Mouse (Mus musculus) stomach, postnatal 0 days (tissue): ENCODE measurements around the gene Morc4. TPM values are rescaled to one million over a fixed set of nuclear protein-coding genes. Genes with fewer than 3 reads are reported as not detected.

Experiments used
- ATAC-seq: fragments of 200-750 bp; cut with Nextera tagmentation; 2 replicates; pipeline ENCODE4 v1.8.0; 2017; ENCODE audit not compliant: low FRiP score, low TSS enrichment
- DNase-seq: peaks from one replicate; pipeline ENCODE4 v3.0.0-alpha.2; 2016; ENCODE audit warnings: low spot score
- H3K27ac ChIP-seq: fragments of 300-500 bp; sonication (generic); replicated peaks from 2 replicates; pipeline ENCODE4 v1.5.1; 2014; ENCODE audit warnings: mild to moderate bottlenecking, control low read depth
- H3K27me3 ChIP-seq: fragments of 300-500 bp; sonication (generic); 2 replicates; pipeline ENCODE4 v1.6.1; 2014; ENCODE audit warnings: low read length; ENCODE audit not compliant: control insufficient read depth, insufficient read depth
- H3K36me3 ChIP-seq: fragments of 300-500 bp; sonication (generic); 2 replicates; pipeline ENCODE4 v1.6.1; 2014; ENCODE audit warnings: low read length, mixed read lengths; ENCODE audit not compliant: control insufficient read depth, insufficient read depth
- H3K4me1 ChIP-seq: fragments of 300-500 bp; sonication (generic); replicated peaks from 2 replicates; pipeline ENCODE4 v1.6.1; 2014; ENCODE audit warnings: antibody characterized with exemption; ENCODE audit not compliant: control insufficient read depth, insufficient read depth
- H3K4me2 ChIP-seq: fragments of 300-500 bp; sonication (generic); replicated peaks from 2 replicates; pipeline ENCODE4 v1.6.1; 2014; ENCODE audit warnings: low read depth, mild to moderate bottlenecking, control low read depth, moderate library complexity
- H3K4me3 ChIP-seq: fragments of 300-500 bp; sonication (generic); 2 replicates; pipeline ENCODE4 v1.5.1; 2014; ENCODE audit warnings: low read depth, low read length, control low read depth
- H3K9ac ChIP-seq: fragments of 300-500 bp; sonication (generic); 2 replicates; pipeline ENCODE4 v1.6.1; 2014; ENCODE audit warnings: mild to moderate bottlenecking, low read length, control low read depth, mixed read lengths
- H3K9me3 ChIP-seq: fragments of 300-500 bp; sonication (generic); 2 replicates; pipeline ENCODE4 v1.6.1; 2016; ENCODE audit warnings: low read length; ENCODE audit not compliant: control insufficient read depth
- CTCF ChIP-seq: IDR thresholded peaks from 2 replicates; pipeline ENCODE4 v1.5.1; 2016; ENCODE audit warnings: antibody characterized with exemption, low read depth, mild to moderate bottlenecking, moderate library complexity
- EP300 ChIP-seq: optimal IDR thresholded peaks from 2 replicates; pipeline ENCODE3; 2016; ENCODE audit warnings: antibody characterized with exemption
- WGBS: fragments of 180-500 bp; shearing (Covaris S2); extraction: QIAGEN DNeasy Blood & Tissue Kit; methylation state at CpG from one replicate; pipeline ENCODE4 v1.1.7; 2014; 5-methylcytosine and 5-hydroxymethylcytosine counted together
- polyA plus RNA-seq: library from polyadenylated mRNA; unstranded; fragments of >200 nt; fragmentation: Nextera tagmentation; extraction: Ambion mirVana; gene quantifications from 2 replicates; pipeline ENCODE4 v1.2.1, GENCODE M21; 2015

Morc4 gene
- polyA plus RNA-seq, 1 experiment from 2014 or later, result 5.5 TPM

DNA sequence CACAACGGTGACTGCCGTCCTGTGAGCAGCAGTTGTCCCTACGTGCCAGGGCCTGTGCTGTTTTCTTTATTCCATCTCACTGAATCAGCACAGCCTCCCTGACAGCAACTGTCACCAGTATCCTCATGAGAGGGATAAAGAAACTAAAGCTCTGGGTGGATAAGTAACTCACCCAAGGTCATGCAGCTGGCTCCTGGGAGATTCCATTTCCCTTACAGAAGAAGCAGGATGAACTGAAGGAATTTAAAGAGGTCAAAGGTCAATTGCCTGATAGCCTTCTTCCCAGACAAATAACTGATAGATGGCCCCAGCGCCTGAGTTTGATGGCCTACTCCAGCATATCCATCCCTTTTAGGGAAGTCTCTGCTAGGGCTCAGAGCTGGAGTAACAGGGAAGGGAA is 94.1 kb downstream of the Morc4 start:
- WGBS, result 60% methylated on average over 4 of the region's 4 CpGs

DNA sequence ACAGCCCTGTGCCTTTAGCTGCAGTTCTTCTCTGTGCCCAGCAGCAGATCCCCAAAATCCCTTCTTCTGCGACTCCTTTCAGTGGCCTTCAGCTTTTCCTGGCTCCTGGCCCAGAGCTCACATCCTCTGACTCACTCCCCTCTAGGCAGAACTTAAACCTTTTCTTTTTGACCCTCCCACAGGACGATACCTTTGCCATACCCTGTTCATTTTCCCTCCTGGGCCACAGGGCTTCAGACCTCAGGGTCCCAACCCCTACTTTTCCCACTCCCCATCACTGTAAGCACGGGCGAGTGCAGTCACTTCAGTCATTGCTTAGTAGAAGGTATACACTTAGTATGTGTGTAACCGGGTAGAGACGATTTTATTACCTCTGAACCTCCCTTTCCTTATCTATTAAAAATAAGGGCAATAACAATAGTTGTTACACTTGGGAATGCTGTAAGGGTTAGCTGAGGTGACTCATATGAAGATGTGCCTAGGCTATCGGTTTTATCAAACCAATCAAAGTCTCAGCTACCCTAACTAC is 96.3 kb downstream of the Morc4 start:
- WGBS, result 62% methylated on average over 7 of the region's 7 CpGs
- no peaks in the 10 kb centered on the region for H3K27me3 ChIP-seq
- no peak overlapping the region for H3K27ac ChIP-seq
- no peak overlapping the region for H3K9ac ChIP-seq
- H3K4me2 ChIP-seq, result no peak overlapping the region
- no peaks in the 10 kb centered on the region for H3K36me3 ChIP-seq
- H3K4me3 ChIP-seq, result no peak overlapping the region
- H3K9me3 ChIP-seq, result no peaks in the 10 kb centered on the region
- no peak for TF ChIP-seq EP300
- no peak for TF ChIP-seq CTCF
- ATAC-seq (no peak), DNase-seq (no peak)
- H3K4me1 ChIP-seq, result no peaks in the 10 kb centered on the region

More for the DNA sequence above, 94.1 kb downstream of the Morc4 start:
- Histone ChIP-seq H3K9ac (no peak overlapping the region), H3K4me2 (no peak overlapping the region), H3K36me3 (no peaks in the 10 kb centered on the region), H3K9me3 (no peaks in the 10 kb centered on the region), H3K27ac (no peak overlapping the region), H3K4me3 (no peak overlapping the region), H3K4me1 (no peaks in the 10 kb centered on the region), H3K27me3 (no peaks in the 10 kb centered on the region)
- no peak for TF ChIP-seq CTCF
- no peak for TF ChIP-seq EP300
- no peak for DNase-seq
- ATAC-seq, result no peak

DNA sequence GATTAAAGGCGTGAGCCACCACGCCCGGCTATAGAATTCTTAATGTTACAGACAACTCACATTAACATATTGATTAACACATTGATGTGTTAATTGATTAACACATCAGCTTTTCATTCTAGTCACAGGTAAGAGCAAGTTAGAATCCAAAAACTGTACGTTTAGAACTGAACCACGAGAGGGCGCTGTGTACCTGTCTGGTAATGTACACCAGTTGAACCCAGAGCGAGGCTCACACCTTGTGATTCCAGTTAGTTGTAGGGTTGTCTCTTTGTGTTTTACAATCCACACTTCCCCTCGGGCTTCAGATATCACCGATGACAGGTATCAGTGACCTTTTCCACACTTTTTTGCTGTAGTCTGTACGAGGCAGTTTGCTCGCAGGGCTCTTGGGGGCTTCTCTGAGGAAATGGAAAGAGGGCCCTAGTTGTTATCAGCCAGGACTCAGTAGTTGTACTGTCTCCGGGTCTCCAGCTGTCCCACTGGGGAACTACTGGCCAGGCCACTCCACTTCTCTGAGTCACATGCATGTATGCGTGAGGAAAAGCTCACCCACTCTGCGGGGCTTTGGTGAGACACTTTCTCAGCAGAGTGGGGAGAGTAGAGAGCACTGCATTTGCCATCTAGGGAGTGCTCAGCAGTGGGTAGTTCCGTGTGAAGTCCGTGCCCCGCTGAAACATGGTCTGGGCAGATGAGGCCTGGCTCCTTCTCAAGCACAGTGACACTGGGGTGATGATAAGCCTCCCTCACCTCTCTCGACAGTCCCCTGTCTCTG is 97.0 kb downstream of the Morc4 start:
- H3K4me2 ChIP-seq, result no peak overlapping the region
- H3K4me3 ChIP-seq, result no peak overlapping the region
- no peak overlapping the region for H3K9ac ChIP-seq
- no peaks in the 10 kb centered on the region for H3K36me3 ChIP-seq
- H3K27ac ChIP-seq, result no peak overlapping the region
- DNase-seq (peak; percentile 47), ATAC-seq (0 out of 2 replicates have a peak, but pooled peaks have one; percentile 57)
- H3K4me1 ChIP-seq, result no peaks in the 10 kb centered on the region
- no peaks in the 10 kb centered on the region for H3K9me3 ChIP-seq
- 30% methylated on average over 18 of the region's 18 CpGs for WGBS
- TF ChIP-seq CTCF (peak; percentile 80), EP300 (no peak)
- no peaks in the 10 kb centered on the region for H3K27me3 ChIP-seq

Other genes with a start within 250 kb of the Morc4 start
- 1.6 and 1.8 TPM in 2 replicates for gene Tbc1d8b, start 186.7 kb downstream of the Morc4 start, polyA plus RNA-seq
- gene Gm15013, start 157.2 kb downstream of the Morc4 start, polyA plus RNA-seq, result 0.25 and 0.38 TPM in 2 replicates
- not detected in 2 replicates for gene Ripply1, start 89.3 kb downstream of the Morc4 start, polyA plus RNA-seq
- 0.16 and 0.18 TPM in 2 replicates for gene Cldn2, start 70.8 kb downstream of the Morc4 start, polyA plus RNA-seq
- 1.1 TPM in 2 replicates for gene Rbm41, start 126.9 kb upstream of the Morc4 start, polyA plus RNA-seq
- 1.1 and 1.7 TPM in 2 replicates for gene Nup62cl, start 191.0 kb upstream of the Morc4 start, polyA plus RNA-seq
- not detected in 2 replicates for gene Pih1h3b, start 191.2 kb upstream of the Morc4 start, polyA plus RNA-seq